Comparison of ENCODE assay signal across 8 mouse cellular contexts in the genomic region with DNA sequence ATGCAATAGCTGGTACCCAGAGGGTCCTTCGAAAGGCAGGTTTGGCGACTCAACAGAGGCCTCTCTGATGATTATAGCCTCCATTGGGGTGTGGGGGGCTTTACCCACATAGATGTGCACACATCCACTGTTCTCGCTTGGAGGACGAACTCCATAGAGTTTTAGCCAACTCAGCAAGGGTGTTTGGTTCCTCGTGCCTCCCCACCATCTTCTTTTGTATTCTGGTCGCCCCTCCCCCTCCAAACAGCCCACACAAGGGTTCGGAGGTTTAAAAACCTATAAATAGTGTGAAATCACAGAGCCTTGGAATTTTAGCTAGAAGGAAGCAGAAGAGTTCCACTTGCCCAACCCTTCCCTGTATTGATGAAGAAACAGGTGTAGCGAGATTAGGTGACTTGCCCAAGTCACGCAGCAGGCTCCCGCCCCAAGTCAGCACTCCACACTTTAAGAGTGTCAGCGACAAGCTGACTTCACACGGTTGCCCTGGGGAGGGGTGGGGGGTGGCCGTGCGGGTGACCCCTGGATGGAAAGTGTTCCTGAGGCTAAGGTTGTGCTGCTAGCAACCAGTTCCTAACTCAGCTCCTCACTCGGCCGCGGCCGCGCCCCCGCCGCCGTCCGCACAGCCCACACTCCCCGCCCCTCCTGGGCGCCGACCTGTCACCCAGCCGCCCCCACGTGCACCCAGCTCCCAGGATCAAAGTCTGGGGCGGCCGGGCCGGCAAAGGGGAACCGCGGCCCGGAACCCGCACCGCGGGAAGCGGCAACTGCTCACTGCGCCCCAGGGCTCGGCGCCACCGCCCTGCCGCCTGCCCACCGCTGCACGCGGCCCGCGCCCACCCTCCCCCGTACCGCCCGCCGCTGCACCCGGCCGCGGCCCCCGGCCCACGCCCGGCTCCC. TPM values are rescaled to one million over a fixed set of nuclear protein-coding genes. Genes with fewer than 3 reads are reported as not detected.
A peak's percentile ranks its signal among the peaks of the same experiment; 100 is the strongest.
DNase-seq lines count a peak whose midpoint lies in the region; ATAC-seq lines count a peak whose summit lies in the region.

No protein-coding gene starts in this region.

- H3K36me3 ChIP-seq in forebrain, embryonic 12.5 days (replicated peaks) = peaks cover 17% of the 10 kb centered on the region

- H3K27ac ChIP-seq in forebrain, embryonic 12.5 days = 0 out of 2 replicates have a peak overlapping the region, but pooled peaks have one; percentile 31

- ATAC-seq in forebrain, embryonic 12.5 days (ENCODE audit: low FRiP score) = peak; percentile 64; the same call in 1 of the 2 replicates

- peak overlapping the region; percentile 77 for H3K9ac ChIP-seq in forebrain, embryonic 12.5 days

- DNase-seq in ovary, adult 18-20 months (ENCODE audit: low spot score) = peak; percentile 44
- DNase-seq in ovary, postnatal 14 days (ENCODE audit: low spot score) = no peak
- DNase-seq in adipocyte (ENCODE audit: low spot score) = peak; percentile 38
- DNase-seq in kidney, adult 9 months = peak; percentile 86
- peak; percentile 79 for DNase-seq in lung, postnatal 10 days
- peak; percentile 17 for DNase-seq in skeletal muscle tissue, adult 2 months (ENCODE audit: low read depth, low spot score)
- no peak for DNase-seq in layer of hippocampus, postnatal 14 days (ENCODE audit: low spot score in 2 of 2)

- peaks cover 40% of the 10 kb centered on the region for H3K4me1 ChIP-seq in forebrain, embryonic 12.5 days

- 0 out of 2 replicates have a peak, but pooled peaks cover 7% of the 10 kb centered on the region for H3K27me3 ChIP-seq in forebrain, embryonic 12.5 days

- H3K4me2 ChIP-seq in forebrain, embryonic 12.5 days = peak overlapping the region; percentile 96

- WGBS in forebrain, embryonic 12.5 days = 4% methylated on average over 49 of the region's 58 CpGs

- H3K9me3 ChIP-seq in forebrain, embryonic 12.5 days = no peaks in the 10 kb centered on the region

- peak overlapping the region; percentile 70 for H3K4me3 ChIP-seq in forebrain, embryonic 12.5 days (replicated peaks)

RNA-seq across cellular contexts. Expression of a gene that starts 0.7 kb away (rescaled TPM):
- polyA plus RNA-seq in forebrain, embryonic 12.5 days (2016; fragmentation: Nextera tagmentation; extraction: Ambion mirVana) = 2.4 and 4.2 TPM in 2 replicates
- total RNA-seq in layer of hippocampus, postnatal 14 days (2021) = 10 to 100 TPM; 29.7 to 29.9 TPM

Comparison
In these comparisons a context has a peak if more than half of its experiments do, and no peak if none do; other contexts are left out.
1. DNase-seq: peak in ovary, adult 18-20 months (single experiment), adipocyte (single experiment), kidney, adult 9 months (single experiment), lung, postnatal 10 days (single experiment) and skeletal muscle tissue, adult 2 months (single experiment); none in ovary, postnatal 14 days (single experiment) and layer of hippocampus, postnatal 14 days (0 of 2).